Mouse (Mus musculus) MEL (cell line): ENCODE measurements around the gene Srp9.

Experiments
- CTCF ChIP-seq, 3 experiments: IDR thresholded peaks in 2 of 3; conservative IDR thresholded peaks in 1 of 3; 2 replicates each; pipeline ENCODE4 v1.5.1; 2011 to 2012; ENCODE audit warnings: low read length in 3 of 3, low read depth in 2 of 3, mild to moderate bottlenecking in 2 of 3, improper control_type of control experiment in 1 of 3, inconsistent platforms in 1 of 3, mixed read lengths in 1 of 3, moderate library complexity in 1 of 3; ENCODE audit not compliant: control insufficient read depth in 1 of 3, insufficient read depth in 1 of 3, poor library complexity in 1 of 3, severe bottlenecking in 1 of 3
- E2F4 ChIP-seq: IDR thresholded peaks from 2 replicates; pipeline ENCODE4 v1.6.1; 2011; ENCODE audit warnings: low read depth, low read length, improper control_type of control experiment, borderline replicate concordance
- MXI1 ChIP-seq: IDR thresholded peaks from 2 replicates; pipeline ENCODE4 v1.6.1; 2011; ENCODE audit warnings: mild to moderate bottlenecking, low read depth, low read length, improper control_type of control experiment
- POLR2A ChIP-seq, 2 experiments: IDR thresholded peaks; 2 replicates each; pipeline ENCODE4 v1.6.1; 2011 to 2012; ENCODE audit warnings: low read length in 2 of 2, mild to moderate bottlenecking in 2 of 2, control low read depth in 1 of 2, improper control_type of control experiment in 1 of 2, low read depth in 1 of 2, moderate library complexity in 1 of 2; ENCODE audit not compliant: control insufficient read depth in 1 of 2, insufficient read depth in 1 of 2, poor library complexity in 1 of 2
- POLR2AphosphoS2 ChIP-seq: IDR thresholded peaks from 2 replicates; pipeline ENCODE4 v1.6.1; 2011; ENCODE audit warnings: low read length, improper control_type of control experiment
- SIN3A ChIP-seq: IDR thresholded peaks from 2 replicates; pipeline ENCODE4 v1.6.1; 2012; ENCODE audit warnings: low read length, improper control_type of control experiment, inconsistent platforms
- ZMIZ1 ChIP-seq: IDR thresholded peaks from 2 replicates; pipeline ENCODE4 v1.6.1; 2012; ENCODE audit warnings: low read depth, mild to moderate bottlenecking, inconsistent platforms, low read length, improper control_type of control experiment, moderate library complexity

DNA sequence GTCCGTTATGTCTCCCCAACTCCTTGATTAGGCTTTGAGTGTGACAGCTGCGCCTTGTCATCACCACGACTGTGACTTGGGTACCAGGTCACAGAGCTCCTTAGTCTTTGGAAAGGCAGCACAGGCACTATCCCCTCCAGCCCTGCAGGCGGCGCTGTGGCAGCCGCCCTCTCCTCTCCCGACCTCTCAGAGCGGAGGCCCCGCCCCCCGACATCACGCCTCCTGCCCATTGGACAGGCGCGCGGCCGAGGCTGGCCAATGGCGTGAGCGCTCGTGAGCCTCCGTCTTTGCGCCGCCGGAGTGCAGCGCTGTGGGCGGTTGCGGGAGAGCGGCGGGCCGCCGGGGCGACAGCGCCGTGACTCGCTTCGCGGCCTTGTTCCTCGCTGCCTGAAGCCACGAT is at the start of gene Srp9:
- TF ChIP-seq E2F4, result no peak
- peak; percentile 90 to 95 (median 95) for TF ChIP-seq CTCF (IDR thresholded peaks at IDR 0.05 in 2 of 3, conservative IDR thresholded peaks at IDR 0.05 in 1 of 3; ENCODE audit: control insufficient read depth in 1 of 3, insufficient read depth in 1 of 3, low read depth in 2 of 3, low read length in 3 of 3, poor library complexity in 1 of 3, severe bottlenecking in 1 of 3)
- TF ChIP-seq MXI1, result no peak; the same call in 1 of the 2 replicates
- no peak for TF ChIP-seq SIN3A
- TF ChIP-seq ZMIZ1, result no peak
- TF ChIP-seq POLR2A (IDR thresholded peaks at IDR 0.05; ENCODE audit: control insufficient read depth in 1 of 2, insufficient read depth in 1 of 2, low read depth in 1 of 2, low read length in 2 of 2, poor library complexity in 1 of 2), result no peak; a peak in 1 of 4 replicates
- TF ChIP-seq POLR2AphosphoS2, result peak; percentile 57; the same call in 1 of the 2 replicates
